Mouse (Mus musculus): ENCODE results near the gene Rnf216.
"Not testable (repeated sequence)": the region's sequence is repeated elsewhere in the genome, so short reads cannot be mapped to it uniquely, and the experiment has no call there.

Rnf216 gene

GRCm38 (mm10) chr5:143112281-143113246, at the start of gene Rnf216:
TSS of gene Rnf216 (minus strand) at chr5:143112994.
- peak; percentile 85 to 91 for DNase-seq

GRCm38 (mm10) chr5:143155534-143155933, 42.7 kb upstream of the Rnf216 start:
- no peak for DNase-seq

GRCm38 (mm10) chr5:143153756-143154155, 41.0 kb upstream of the Rnf216 start:
- no peak for DNase-seq

GRCm38 (mm10) chr5:143150044-143150443, 37.2 kb upstream of the Rnf216 start:
- no peak for DNase-seq

- DNase-seq = no peak
These were observed 36.7 kb upstream of the Rnf216 start for GRCm38 (mm10) chr5:143149536-143149935.

- DNase-seq = no peak
These were observed 35.9 kb upstream of the Rnf216 start for GRCm38 (mm10) chr5:143148661-143149060.

- no peak for DNase-seq
These were observed 34.7 kb upstream of the Rnf216 start, which contains the start of gene Olfr718-ps1 for GRCm38 (mm10) chr5:143147481-143147880. TSS of gene Olfr718-ps1 (minus strand) at chr5:143147581.

- DNase-seq = no peak
These were observed 24.8 kb upstream of the Rnf216 start for GRCm38 (mm10) chr5:143137580-143137979.

GRCm38 (mm10) chr5:143135042-143135441, 22.2 kb upstream of the Rnf216 start:
- no peak for DNase-seq

- DNase-seq = not testable (repeated sequence)
These were observed 21.6 kb upstream of the Rnf216 start for GRCm38 (mm10) chr5:143134216-143135010.

- DNase-seq = no peak
These were observed 20.2 kb upstream of the Rnf216 start for GRCm38 (mm10) chr5:143132935-143133514.

- peak in 1 of 2 experiments; percentile 22 for DNase-seq
These were observed 17.5 kb upstream of the Rnf216 start for GRCm38 (mm10) chr5:143130342-143130741.

- no peak for DNase-seq
These were observed 16.3 kb upstream of the Rnf216 start for GRCm38 (mm10) chr5:143129101-143129500.

- DNase-seq = no peak
These were observed 15.0 kb upstream of the Rnf216 start for GRCm38 (mm10) chr5:143127837-143128236.

GRCm38 (mm10) chr5:143126908-143127307, 14.1 kb upstream of the Rnf216 start:
- DNase-seq = no peak

GRCm38 (mm10) chr5:143126089-143126488, 13.3 kb upstream of the Rnf216 start:
- no peak for DNase-seq

- no peak for DNase-seq
These were observed 12.8 kb upstream of the Rnf216 start for GRCm38 (mm10) chr5:143125601-143126000.

- no peak for DNase-seq
These were observed 12.1 kb upstream of the Rnf216 start for GRCm38 (mm10) chr5:143124805-143125378.

GRCm38 (mm10) chr5:143122673-143123072, 9.9 kb upstream of the Rnf216 start:
- no peak for DNase-seq

- no peak for DNase-seq
These were observed 9.3 kb upstream of the Rnf216 start for GRCm38 (mm10) chr5:143122125-143122524.

- no peak for DNase-seq
These were observed 6.0 kb downstream of the Rnf216 start for GRCm38 (mm10) chr5:143106842-143107241.

GRCm38 (mm10) chr5:143103231-143103630, 9.6 kb downstream of the Rnf216 start:
- no peak for DNase-seq

- no peak for DNase-seq
These were observed 11.2 kb downstream of the Rnf216 start for GRCm38 (mm10) chr5:143101626-143102025.

Data from spleen, adult 18-20 months (tissue).